Mouse (Mus musculus): ENCODE data around the gene Aknad1. TPM values are rescaled to one million over a fixed set of nuclear protein-coding genes. Genes with fewer than 3 reads are reported as not detected.

Aknad1 gene
- polyA plus RNA-seq, 1 experiment from 2014 or later, result not detected

DNA sequence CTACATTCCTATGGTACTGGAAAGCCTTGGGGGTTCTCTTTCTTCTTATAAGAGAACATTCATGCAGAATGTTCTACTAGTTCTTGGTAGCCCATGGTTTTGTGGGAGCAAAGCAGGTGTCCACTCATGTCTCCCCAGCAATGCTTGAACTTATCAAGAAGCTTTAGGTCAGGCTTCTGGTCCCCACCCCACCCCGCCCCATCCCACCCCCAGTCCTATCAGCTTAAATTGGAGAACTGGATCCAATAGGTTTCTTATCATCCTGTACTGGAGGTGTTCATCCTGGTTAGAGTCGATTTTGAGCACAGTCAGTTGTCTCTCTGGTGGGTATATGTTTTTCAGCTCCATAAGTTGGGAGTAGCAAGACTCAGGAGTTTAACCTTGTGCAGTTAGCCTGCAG is 16.1 kb downstream of the Aknad1 start:
- 0 out of 2 replicates have a peak, but pooled peaks cover 6% of the 10 kb centered on the region for H3K4me1 ChIP-seq (replicated peaks)
- H3K27ac ChIP-seq (replicated peaks), result no peak overlapping the region
- no peak overlapping the region for H3K4me2 ChIP-seq
- H3K27me3 ChIP-seq, result no peaks in the 10 kb centered on the region
- WGBS, result 91% methylated on average over 2 of the region's 2 CpGs
- no peak overlapping the region for H3K9ac ChIP-seq
- H3K4me3 ChIP-seq, result no peak overlapping the region
- H3K9me3 ChIP-seq, result no peaks in the 10 kb centered on the region
- no peaks in the 10 kb centered on the region for H3K36me3 ChIP-seq
- ATAC-seq (ENCODE audit: low read depth), result no peak

DNA sequence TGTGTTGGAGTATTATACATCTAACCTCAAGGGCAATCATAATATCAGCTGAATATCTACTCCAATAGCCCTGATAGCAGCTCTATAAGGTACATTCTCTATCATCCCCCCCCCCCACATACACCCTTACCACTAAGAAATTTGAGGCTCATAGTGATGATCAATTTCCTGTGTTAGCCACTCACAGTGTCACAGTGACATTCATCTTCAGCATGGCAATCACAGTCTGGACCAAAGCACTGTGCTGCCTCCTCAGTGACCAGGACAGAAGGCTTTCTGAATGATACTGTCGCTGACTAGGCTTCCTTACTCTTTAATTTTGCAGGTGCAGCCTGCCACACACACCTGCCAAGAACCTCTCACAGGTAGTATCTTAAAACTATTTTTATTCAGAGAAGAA is 16.7 kb downstream of the Aknad1 start:
- no peak overlapping the region for H3K4me3 ChIP-seq
- no peak overlapping the region for H3K27ac ChIP-seq (replicated peaks)
- no peaks in the 10 kb centered on the region for H3K36me3 ChIP-seq
- H3K27me3 ChIP-seq, result no peaks in the 10 kb centered on the region
- no peak overlapping the region for H3K4me2 ChIP-seq
- ATAC-seq (ENCODE audit: low read depth), result no peak
- 81% methylated on average over 1 of the region's 1 CpGs for WGBS
- 0 out of 2 replicates have a peak, but pooled peaks cover 6% of the 10 kb centered on the region for H3K4me1 ChIP-seq (replicated peaks)
- no peak overlapping the region for H3K9ac ChIP-seq
- no peaks in the 10 kb centered on the region for H3K9me3 ChIP-seq

DNA sequence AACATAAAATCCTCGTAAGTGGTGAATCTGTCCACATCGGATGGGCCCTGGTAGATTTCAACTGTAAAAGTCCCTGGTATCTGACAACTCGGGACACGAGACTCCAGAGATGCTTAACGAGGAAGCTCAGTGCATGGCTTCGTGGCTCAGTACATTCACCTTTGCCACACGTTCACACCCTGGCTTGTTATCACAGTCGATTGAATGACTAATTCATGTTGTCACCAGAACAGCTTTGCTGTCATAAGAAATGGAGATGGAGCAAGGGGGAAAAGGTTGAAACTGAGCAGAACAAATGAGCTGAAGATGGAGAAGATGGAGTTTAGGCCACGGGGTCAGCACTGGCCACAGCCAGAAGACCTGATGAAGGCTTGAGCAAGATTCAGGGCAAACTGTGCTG is 18.1 kb downstream of the Aknad1 start:
- Histone ChIP-seq H3K9me3 (no peaks in the 10 kb centered on the region), H3K4me1 (replicated peaks) (0 out of 2 replicates have a peak, but pooled peaks cover 6% of the 10 kb centered on the region), H3K4me3 (no peak overlapping the region), H3K27ac (replicated peaks) (no peak overlapping the region), H3K9ac (no peak overlapping the region), H3K36me3 (no peaks in the 10 kb centered on the region), H3K4me2 (no peak overlapping the region), H3K27me3 (no peaks in the 10 kb centered on the region)
- ATAC-seq (ENCODE audit: low read depth), result no peak
- 85% methylated on average over 9 of the region's 9 CpGs for WGBS

DNA sequence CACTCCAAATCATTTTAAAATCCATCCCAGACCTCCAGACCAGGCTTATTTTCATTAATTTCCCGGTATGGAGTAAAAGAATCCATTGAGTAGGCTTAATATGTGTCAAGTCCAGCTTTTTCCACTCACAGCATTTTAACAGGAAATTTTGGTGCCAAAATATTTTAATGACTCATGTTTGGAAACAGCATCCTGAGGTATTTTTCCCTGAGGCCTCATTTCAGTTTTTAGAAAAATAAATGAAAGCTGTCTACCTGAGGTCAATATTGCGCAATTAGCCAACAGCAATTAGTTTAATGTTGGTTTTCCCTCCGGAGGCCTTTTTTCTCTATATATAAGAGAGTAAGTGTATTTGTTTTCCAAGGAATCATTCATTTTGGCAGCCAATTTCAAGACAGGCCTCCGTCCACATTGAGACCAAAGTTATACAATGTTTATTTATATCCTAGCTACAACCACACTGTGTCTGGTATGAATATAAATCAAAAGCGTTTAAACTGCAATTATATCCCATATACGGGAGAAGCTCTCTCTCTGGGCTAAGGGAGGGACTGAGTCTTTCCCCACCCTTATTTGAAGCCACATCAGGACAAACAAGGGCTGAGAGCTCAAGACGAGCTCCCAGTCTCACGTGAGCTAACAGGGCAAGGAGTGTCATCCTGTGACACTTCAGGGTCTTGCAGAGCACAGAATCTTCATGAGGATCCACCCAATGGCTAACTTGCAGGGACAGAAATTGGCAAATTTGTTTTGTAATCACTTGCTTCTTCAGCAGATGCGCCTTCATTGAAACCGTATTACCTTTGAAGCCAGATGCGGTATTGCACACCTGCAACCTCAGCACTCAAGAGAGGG is 20.3 kb downstream of the Aknad1 start:
- no peak overlapping the region for H3K4me3 ChIP-seq
- no peak overlapping the region for H3K9ac ChIP-seq
- no peaks in the 10 kb centered on the region for H3K36me3 ChIP-seq
- no peak overlapping the region for H3K4me2 ChIP-seq
- no peaks in the 10 kb centered on the region for H3K27me3 ChIP-seq
- WGBS, result 72% methylated on average over 11 of the region's 11 CpGs
- ATAC-seq (ENCODE audit: low read depth), result no peak
- 0 out of 2 replicates have a peak, but pooled peaks cover 6% of the 10 kb centered on the region for H3K4me1 ChIP-seq (replicated peaks)
- no peaks in the 10 kb centered on the region for H3K9me3 ChIP-seq
- H3K27ac ChIP-seq (replicated peaks), result no peak overlapping the region

DNA sequence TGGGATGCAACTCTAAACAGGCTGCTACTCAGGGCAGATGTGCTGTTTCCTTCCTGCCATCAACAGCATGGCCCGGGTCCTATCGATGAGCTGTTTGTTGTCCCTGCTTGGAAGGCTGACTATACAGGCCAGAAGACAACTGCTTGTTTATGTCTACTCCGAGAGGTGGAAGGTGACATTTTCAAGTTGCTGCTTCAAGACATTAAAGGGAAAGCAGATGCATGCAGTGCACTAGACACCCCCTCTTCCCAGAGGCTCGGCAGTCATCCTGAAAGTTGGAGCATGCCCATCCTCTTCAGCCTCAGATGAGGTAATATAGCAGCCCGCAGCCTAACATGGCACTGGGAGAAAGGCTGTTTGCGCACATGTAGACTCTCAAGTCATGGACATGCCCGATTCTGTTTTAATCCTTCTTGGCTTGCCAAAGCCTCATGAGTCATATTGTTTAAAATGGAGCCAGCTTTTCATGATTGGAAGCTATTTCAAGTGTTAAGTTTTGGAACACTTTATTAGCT is 23.2 kb downstream of the Aknad1 start:
- Histone ChIP-seq H3K4me2 (no peak overlapping the region), H3K9ac (no peak overlapping the region), H3K36me3 (no peaks in the 10 kb centered on the region), H3K27me3 (no peaks in the 10 kb centered on the region), H3K4me1 (replicated peaks) (0 out of 2 replicates have a peak, but pooled peaks cover 6% of the 10 kb centered on the region), H3K4me3 (no peak overlapping the region), H3K27ac (replicated peaks) (no peak overlapping the region), H3K9me3 (no peaks in the 10 kb centered on the region)
- WGBS, result 86% methylated on average over 7 of the region's 7 CpGs
- no peak for ATAC-seq (ENCODE audit: low read depth)

DNA sequence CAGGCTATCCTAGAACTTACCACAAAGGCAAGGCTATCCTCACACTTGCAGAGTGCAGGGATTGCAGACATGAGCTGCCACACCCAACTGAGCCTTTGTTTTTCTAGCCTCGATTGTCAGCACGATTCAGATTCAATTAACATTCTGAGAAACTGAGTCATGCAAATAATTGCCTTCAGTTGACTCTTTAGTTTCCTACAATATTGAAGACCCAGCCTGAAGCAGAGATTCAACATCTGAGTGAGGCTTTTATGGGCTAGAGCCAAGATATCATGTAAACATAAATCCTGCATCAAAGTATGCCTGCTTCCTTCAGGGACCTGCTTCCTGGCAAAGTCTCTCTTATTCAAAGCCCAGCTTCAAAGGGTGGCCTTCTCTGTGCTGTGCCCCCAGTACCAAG is 24.2 kb downstream of the Aknad1 start:
- Histone ChIP-seq H3K27me3 (no peaks in the 10 kb centered on the region), H3K4me3 (no peak overlapping the region), H3K9me3 (no peaks in the 10 kb centered on the region), H3K36me3 (no peaks in the 10 kb centered on the region), H3K4me1 (replicated peaks) (0 out of 2 replicates have a peak, but pooled peaks cover 6% of the 10 kb centered on the region), H3K4me2 (no peak overlapping the region), H3K9ac (no peak overlapping the region), H3K27ac (replicated peaks) (no peak overlapping the region)
- WGBS, result 85% methylated on average over 2 of the region's 2 CpGs
- ATAC-seq (ENCODE audit: low read depth), result no peak

DNA sequence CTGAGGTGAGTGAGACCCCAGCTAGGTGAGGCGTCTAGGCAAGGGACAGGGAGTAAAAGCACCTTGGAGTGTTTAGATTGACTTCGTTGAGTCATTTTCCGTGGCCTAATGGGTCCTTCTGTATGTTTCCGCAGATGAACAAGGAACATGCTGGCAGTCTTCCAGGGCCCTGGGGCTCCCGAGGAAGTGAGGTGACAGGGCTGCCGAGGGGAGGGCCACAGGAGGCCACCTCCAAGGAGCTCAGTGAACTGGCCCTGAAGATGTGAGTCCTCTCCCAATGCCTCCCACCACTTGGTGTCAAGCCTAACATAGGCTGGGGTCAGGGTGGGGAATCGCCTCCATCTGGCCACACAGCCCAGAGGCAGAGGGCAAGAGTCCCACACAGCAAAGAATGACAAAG is 25.5 kb downstream of the Aknad1 start:
- H3K4me1 ChIP-seq (replicated peaks), result 0 out of 2 replicates have a peak, but pooled peaks cover 1% of the 10 kb centered on the region
- no peak overlapping the region for H3K9ac ChIP-seq
- no peaks in the 10 kb centered on the region for H3K9me3 ChIP-seq
- WGBS, result 62% methylated on average over 7 of the region's 7 CpGs
- H3K36me3 ChIP-seq, result no peaks in the 10 kb centered on the region
- no peak overlapping the region for H3K4me3 ChIP-seq
- H3K27ac ChIP-seq (replicated peaks), result no peak overlapping the region
- ATAC-seq (ENCODE audit: low read depth), result no peak
- H3K4me2 ChIP-seq, result no peak overlapping the region
- no peaks in the 10 kb centered on the region for H3K27me3 ChIP-seq

DNA sequence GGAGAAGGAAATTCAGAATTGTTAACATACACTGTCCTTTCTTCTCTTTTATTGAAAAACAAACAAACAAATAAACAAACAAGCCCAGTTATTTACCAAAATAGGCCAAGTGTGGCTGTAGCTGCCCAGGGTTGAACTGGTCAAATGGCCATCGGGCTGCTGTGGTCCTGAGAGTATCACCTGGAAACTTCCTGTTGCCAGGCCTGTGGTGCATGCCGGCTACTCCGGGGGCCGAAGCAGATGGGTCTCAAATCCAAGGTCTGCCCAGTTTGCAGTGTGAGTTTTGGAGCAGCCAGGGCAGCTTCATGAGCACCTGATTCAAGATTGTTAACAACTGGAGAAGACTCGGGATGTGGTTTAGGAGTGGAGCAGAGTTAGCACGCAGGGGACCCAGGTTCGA is 26.0 kb downstream of the Aknad1 start:
- no peak overlapping the region for H3K27ac ChIP-seq (replicated peaks)
- H3K4me3 ChIP-seq, result no peak overlapping the region
- no peaks in the 10 kb centered on the region for H3K27me3 ChIP-seq
- H3K9ac ChIP-seq, result no peak overlapping the region
- no peaks in the 10 kb centered on the region for H3K9me3 ChIP-seq
- H3K4me2 ChIP-seq, result no peak overlapping the region
- no peak for ATAC-seq (ENCODE audit: low read depth)
- H3K4me1 ChIP-seq (replicated peaks), result no peaks in the 10 kb centered on the region
- H3K36me3 ChIP-seq, result no peaks in the 10 kb centered on the region
- WGBS, result 85% methylated on average over 7 of the region's 7 CpGs

DNA sequence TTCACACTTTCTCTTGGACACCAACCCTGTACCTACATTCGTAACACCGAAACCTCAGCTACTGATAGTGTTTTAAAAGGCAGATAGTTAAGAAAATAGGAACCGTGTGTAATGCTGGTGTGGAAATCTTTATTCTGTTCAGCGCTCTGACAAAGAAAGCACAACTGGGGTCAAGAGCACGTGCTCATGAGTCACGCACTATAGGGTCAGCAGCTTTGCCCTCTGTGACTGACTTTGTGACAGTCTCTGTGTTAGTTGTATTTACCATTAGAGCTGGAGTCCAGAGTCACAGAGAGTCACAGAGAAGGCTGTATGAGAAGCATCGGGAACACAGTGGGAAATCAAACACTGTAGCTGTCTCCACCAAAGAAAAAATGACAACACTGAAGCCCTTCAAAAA is 27.5 kb downstream of the Aknad1 start:
- Histone ChIP-seq H3K27ac (replicated peaks) (no peak overlapping the region), H3K36me3 (no peaks in the 10 kb centered on the region), H3K9me3 (no peaks in the 10 kb centered on the region), H3K9ac (no peak overlapping the region), H3K4me1 (replicated peaks) (peaks cover 4% of the 10 kb centered on the region; the same call in 1 of the 2 replicates), H3K4me2 (no peak overlapping the region), H3K27me3 (no peaks in the 10 kb centered on the region), H3K4me3 (no peak overlapping the region)
- ATAC-seq (ENCODE audit: low read depth), result no peak
- 76% methylated on average over 7 of the region's 7 CpGs for WGBS

DNA sequence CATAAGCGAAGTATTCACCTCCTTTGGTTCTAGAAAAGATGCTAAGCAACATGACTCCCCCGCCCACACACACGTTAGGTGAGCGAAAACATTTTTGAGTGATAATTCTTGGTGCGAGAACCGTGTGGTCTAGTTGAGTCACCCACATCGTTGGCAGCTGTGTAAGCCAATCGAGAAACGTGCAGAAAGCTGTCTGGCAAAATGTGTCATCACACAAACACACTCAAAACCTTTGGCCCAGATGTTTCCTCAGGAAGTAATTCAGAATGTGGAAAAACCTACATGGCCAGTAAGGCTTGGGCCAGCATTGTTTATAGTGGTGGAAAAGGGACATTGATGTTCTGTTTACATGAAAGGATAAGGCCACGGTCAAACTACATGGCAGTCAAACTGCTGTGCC is 28.0 kb downstream of the Aknad1 start:
- 87% methylated on average over 10 of the region's 10 CpGs for WGBS
- H3K9ac ChIP-seq, result no peak overlapping the region
- H3K4me1 ChIP-seq (replicated peaks), result peaks cover 4% of the 10 kb centered on the region; the same call in 1 of the 2 replicates
- ATAC-seq (ENCODE audit: low read depth), result no peak
- H3K4me2 ChIP-seq, result no peak overlapping the region
- H3K27ac ChIP-seq (replicated peaks), result no peak overlapping the region
- H3K9me3 ChIP-seq, result no peaks in the 10 kb centered on the region
- no peaks in the 10 kb centered on the region for H3K27me3 ChIP-seq
- no peak overlapping the region for H3K4me3 ChIP-seq
- no peaks in the 10 kb centered on the region for H3K36me3 ChIP-seq

DNA sequence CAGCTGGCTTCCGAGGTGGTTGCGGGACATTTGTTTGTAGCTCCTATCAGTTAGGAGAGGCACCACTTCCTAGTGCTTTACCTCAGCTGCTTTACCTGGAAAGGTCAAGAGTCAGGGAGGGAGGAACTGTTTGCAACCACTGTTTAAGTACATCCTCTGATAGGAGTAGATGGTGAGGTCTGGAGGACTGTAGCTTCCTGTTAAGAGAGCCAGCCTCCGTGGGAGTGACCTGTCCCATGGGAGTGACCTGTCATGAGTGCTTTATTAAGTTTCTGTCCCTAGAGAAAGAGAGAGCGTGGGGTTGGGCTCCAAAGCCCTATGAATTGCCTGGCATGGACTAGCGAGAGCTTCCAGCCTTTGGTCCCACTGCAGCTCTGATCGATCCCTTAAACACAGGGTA is 30.1 kb downstream of the Aknad1 start:
- no peak for ATAC-seq (ENCODE audit: low read depth)
- Histone ChIP-seq H3K27me3 (no peaks in the 10 kb centered on the region), H3K4me1 (replicated peaks) (peaks cover 4% of the 10 kb centered on the region; the same call in 1 of the 2 replicates), H3K4me3 (no peak overlapping the region), H3K36me3 (no peaks in the 10 kb centered on the region), H3K9ac (no peak overlapping the region), H3K4me2 (no peak overlapping the region), H3K9me3 (no peaks in the 10 kb centered on the region), H3K27ac (replicated peaks) (no peak overlapping the region)
- 77% methylated on average over 6 of the region's 6 CpGs for WGBS

DNA sequence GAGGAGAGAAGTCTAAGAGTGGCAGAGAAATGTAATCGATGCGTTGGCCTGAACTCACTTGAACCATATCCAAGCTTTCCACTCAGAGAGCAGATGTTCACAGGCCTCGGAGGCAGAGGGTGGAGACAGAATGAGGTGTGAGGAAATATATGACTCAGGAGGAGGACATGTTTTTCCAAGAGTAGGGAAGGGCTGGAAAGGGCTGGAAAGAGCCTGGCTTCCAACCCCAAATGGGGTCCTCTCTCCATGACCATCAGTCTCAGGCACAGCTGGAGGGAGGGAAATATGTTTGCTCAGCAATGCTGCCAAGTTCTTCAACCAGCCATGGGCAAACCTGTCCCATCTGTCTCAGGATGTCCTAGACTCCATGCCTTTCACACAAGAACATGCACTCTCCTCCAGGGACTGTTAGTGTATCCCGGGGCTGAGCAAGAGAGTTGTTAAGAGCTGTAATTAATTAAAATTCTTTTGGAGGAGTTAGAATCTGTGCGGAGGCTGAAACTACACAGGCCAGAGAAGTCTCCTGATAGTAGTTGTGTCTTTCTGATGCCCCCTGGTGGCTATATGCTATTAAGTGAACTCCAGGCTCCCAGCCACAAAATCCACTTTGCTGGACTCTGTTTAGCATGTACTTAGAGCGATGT is 31.4 kb downstream of the Aknad1 start:
- Histone ChIP-seq H3K9ac (no peak overlapping the region), H3K4me2 (no peak overlapping the region), H3K4me3 (no peak overlapping the region), H3K9me3 (no peaks in the 10 kb centered on the region), H3K27ac (replicated peaks) (no peak overlapping the region), H3K36me3 (no peaks in the 10 kb centered on the region), H3K4me1 (replicated peaks) (peaks cover 4% of the 10 kb centered on the region; the same call in 1 of the 2 replicates), H3K27me3 (no peaks in the 10 kb centered on the region)
- peak; percentile 84 for ATAC-seq (ENCODE audit: low read depth)
- WGBS, result 34% methylated on average over 6 of the region's 6 CpGs
